Mouse (Mus musculus) intestine, postnatal 0 days (tissue): ENCODE data around the gene Mrgprf. TPM values are rescaled to one million over a fixed set of nuclear protein-coding genes. Genes with fewer than 3 reads are reported as not detected.

Experiments used
- ATAC-seq: fragments of 200-750 bp; cut with Nextera tagmentation; 2 replicates; pipeline ENCODE4 v1.8.0; 2017; ENCODE audit warnings: mild to moderate bottlenecking, moderate TSS enrichment, moderate library complexity
- H3K27ac ChIP-seq: fragments of 300-500 bp; sonication (generic); 2 replicates; pipeline ENCODE4 v1.5.1; 2014; ENCODE audit warnings: mild to moderate bottlenecking, low read depth, low read length, moderate library complexity
- H3K27me3 ChIP-seq: fragments of 300-500 bp; sonication (generic); replicated peaks from 2 replicates; pipeline ENCODE4 v1.6.1; 2014; ENCODE audit warnings: low read length, mixed read lengths; ENCODE audit not compliant: control insufficient read depth, insufficient read depth
- H3K36me3 ChIP-seq: fragments of 300-500 bp; sonication (generic); 2 replicates; pipeline ENCODE4 v1.6.1; 2014; ENCODE audit warnings: mild to moderate bottlenecking, moderate library complexity; ENCODE audit not compliant: control insufficient read depth, insufficient read depth
- H3K4me1 ChIP-seq: fragments of 300-500 bp; sonication (generic); replicated peaks from 2 replicates; pipeline ENCODE4 v1.6.1; 2014; ENCODE audit warnings: antibody characterized with exemption, low read length, mixed read lengths; ENCODE audit not compliant: control insufficient read depth, insufficient read depth
- H3K4me2 ChIP-seq: fragments of 300-500 bp; sonication (generic); replicated peaks from 2 replicates; pipeline ENCODE4 v1.6.1; 2014; ENCODE audit warnings: low read depth, mild to moderate bottlenecking, moderate library complexity
- H3K4me3 ChIP-seq: fragments of 300-500 bp; sonication (generic); 2 replicates; pipeline ENCODE4 v1.5.1; 2014; ENCODE audit warnings: low read depth, low read length
- H3K9ac ChIP-seq: fragments of 300-500 bp; sonication (generic); 2 replicates; pipeline ENCODE4 v1.6.1; 2014; ENCODE audit warnings: mild to moderate bottlenecking, low read depth, low read length
- H3K9me3 ChIP-seq: fragments of 300-500 bp; sonication (generic); 2 replicates; pipeline ENCODE4 v1.6.1; 2016; ENCODE audit warnings: mixed run types; ENCODE audit not compliant: control insufficient read depth
- CTCF ChIP-seq: sonication (generic); IDR thresholded peaks from 2 replicates; pipeline ENCODE4 v1.5.1; 2016; ENCODE audit warnings: low read depth, mild to moderate bottlenecking, control low read depth, antibody characterized with exemption, moderate library complexity
- WGBS: fragments of 180-500 bp; shearing (Covaris S2); extraction: QIAGEN DNeasy Blood & Tissue Kit; methylation state at CpG from one replicate; pipeline ENCODE4 v1.1.7; 2014; 5-methylcytosine and 5-hydroxymethylcytosine counted together
- polyA plus RNA-seq: library from polyadenylated mRNA; unstranded; fragments of >200 nt; fragmentation: Nextera tagmentation; extraction: Ambion mirVana; gene quantifications from 2 replicates; pipeline ENCODE4 v1.2.1, GENCODE M21; 2015

Gene Mrgprf
- polyA plus RNA-seq, 1 experiment from 2014 or later: 3.5 TPM

GRCm38 (mm10) chr7:145304153-145304552 is 3.5 kb downstream of the Mrgprf start:
- H3K4me3 ChIP-seq: no peak overlapping the region
- WGBS: 78% methylated on average over 2 of the region's 2 CpGs
- H3K9ac ChIP-seq: no peak overlapping the region
- no peaks in the 10 kb centered on the region for H3K27me3 ChIP-seq
- no peak for TF ChIP-seq CTCF
- H3K9me3 ChIP-seq: no peaks in the 10 kb centered on the region
- H3K27ac ChIP-seq: no peak overlapping the region
- H3K36me3 ChIP-seq: no peaks in the 10 kb centered on the region
- H3K4me1 ChIP-seq: 0 out of 2 replicates have a peak, but pooled peaks cover 5% of the 10 kb centered on the region
- H3K4me2 ChIP-seq: no peak overlapping the region
- no peak for ATAC-seq

- H3K4me2 ChIP-seq: no peak overlapping the region
- WGBS: 92% methylated on average over 10 of the region's 10 CpGs
- H3K4me3 ChIP-seq: no peak overlapping the region
- TF ChIP-seq CTCF: no peak
- H3K9me3 ChIP-seq: no peaks in the 10 kb centered on the region
- no peak overlapping the region for H3K9ac ChIP-seq
- no peaks in the 10 kb centered on the region for H3K27me3 ChIP-seq
- no peak for ATAC-seq
- no peaks in the 10 kb centered on the region for H3K4me1 ChIP-seq
- H3K27ac ChIP-seq: no peak overlapping the region
- H3K36me3 ChIP-seq: no peaks in the 10 kb centered on the region
These were observed 7.0 kb downstream of the Mrgprf start for GRCm38 (mm10) chr7:145307636-145308035.

GRCm38 (mm10) chr7:145308061-145308675 is 7.5 kb downstream of the Mrgprf start:
- 74% methylated on average over 30 of the region's 30 CpGs for WGBS

GRCm38 (mm10) chr7:145308866-145309265 is 8.2 kb downstream of the Mrgprf start:
- H3K36me3 ChIP-seq: no peaks in the 10 kb centered on the region
- 45% methylated on average over 4 of the region's 4 CpGs for WGBS
- TF ChIP-seq CTCF: no peak
- ATAC-seq: no peak
- H3K4me3 ChIP-seq: no peak overlapping the region
- H3K4me2 ChIP-seq: no peak overlapping the region
- H3K9me3 ChIP-seq: no peaks in the 10 kb centered on the region
- H3K27ac ChIP-seq: no peak overlapping the region
- no peaks in the 10 kb centered on the region for H3K27me3 ChIP-seq
- H3K9ac ChIP-seq: no peak overlapping the region
- no peaks in the 10 kb centered on the region for H3K4me1 ChIP-seq

More at GRCm38 (mm10) chr7:145308061-145308675, 7.5 kb downstream of the Mrgprf start:
- Histone ChIP-seq H3K27ac (no peak overlapping the region), H3K9ac (no peak overlapping the region), H3K4me2 (no peak overlapping the region), H3K4me3 (no peak overlapping the region), H3K36me3 (no peaks in the 10 kb centered on the region), H3K9me3 (no peaks in the 10 kb centered on the region), H3K4me1 (no peaks in the 10 kb centered on the region), H3K27me3 (no peaks in the 10 kb centered on the region)
- no peak for TF ChIP-seq CTCF
- no peak for ATAC-seq

GRCm38 (mm10) chr7:145309877-145310276 is 9.2 kb downstream of the Mrgprf start:
- Histone ChIP-seq H3K27ac (no peak overlapping the region), H3K4me2 (no peak overlapping the region), H3K36me3 (no peaks in the 10 kb centered on the region), H3K27me3 (no peaks in the 10 kb centered on the region), H3K9me3 (no peaks in the 10 kb centered on the region), H3K9ac (no peak overlapping the region), H3K4me3 (no peak overlapping the region), H3K4me1 (no peaks in the 10 kb centered on the region)
- TF ChIP-seq CTCF: no peak
- ATAC-seq: no peak
- WGBS: 85% methylated on average over 1 of the region's 1 CpGs

GRCm38 (mm10) chr7:145310526-145310925 is 9.9 kb downstream of the Mrgprf start:
- WGBS: 40% methylated on average over 5 of the region's 5 CpGs
- no peak overlapping the region for H3K27ac ChIP-seq
- no peak for TF ChIP-seq CTCF
- H3K4me3 ChIP-seq: no peak overlapping the region
- no peaks in the 10 kb centered on the region for H3K9me3 ChIP-seq
- H3K4me2 ChIP-seq: no peak overlapping the region
- no peaks in the 10 kb centered on the region for H3K36me3 ChIP-seq
- ATAC-seq: no peak; the same call in 1 of the 2 replicates
- H3K9ac ChIP-seq: no peak overlapping the region
- H3K27me3 ChIP-seq: no peaks in the 10 kb centered on the region
- no peaks in the 10 kb centered on the region for H3K4me1 ChIP-seq
